Mouse (Mus musculus): ENCODE measurements around the gene Trf.
"Not testable (repeated sequence)": the region's sequence is repeated elsewhere in the genome, so short reads cannot be mapped to it uniquely, and the experiment has no call there.

The Trf gene

DNA sequence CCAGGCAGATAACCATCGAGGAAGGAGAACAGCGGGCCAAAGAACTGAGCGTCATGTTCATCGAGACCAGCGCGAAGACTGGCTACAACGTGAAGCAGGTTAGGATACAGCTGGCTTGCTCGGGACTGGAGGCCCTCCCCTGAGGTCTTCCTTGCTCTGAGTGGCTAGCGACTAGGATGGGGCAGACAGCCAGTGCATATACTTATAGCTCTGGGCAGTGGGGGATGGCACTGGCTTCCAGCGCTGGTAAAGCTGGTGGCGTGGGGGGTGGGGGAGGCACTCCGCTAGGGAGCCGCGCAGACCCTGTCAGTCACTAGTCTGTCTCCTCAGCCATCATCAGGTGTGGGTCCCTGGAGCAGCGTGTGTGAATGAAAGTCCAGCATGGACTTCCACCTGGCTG, 66.4 kb downstream of the Trf start:
- Histone ChIP-seq H3K27me3 (ENCODE audit: insufficient read depth, low read length) (peaks cover 62% of the 10 kb centered on the region), H3K9me3 (ENCODE audit: low read length) (no peaks in the 10 kb centered on the region), H3K36me3 (ENCODE audit: insufficient read depth, low read length) (no peaks in the 10 kb centered on the region), H3K4me1 (replicated peaks; ENCODE audit: low read depth, low read length) (peaks cover 35% of the 10 kb centered on the region), H3K4me3 (replicated peaks; ENCODE audit: low read length) (peak overlapping the region; percentile 29; the same call in 1 of the 2 replicates)
- no peak for TF ChIP-seq POU5F1 (IDR thresholded peaks at IDR 0.05; ENCODE audit: borderline replicate concordance, low read length)
- no peak for TF ChIP-seq CTCF (conservative IDR thresholded peaks at IDR 0.05; ENCODE audit: low read length)
- TF ChIP-seq NANOG (IDR thresholded peaks at IDR 0.05; ENCODE audit: borderline replicate concordance, low read length) = no peak

GRCm38 (mm10) chr9:103155158-103155557, 75.1 kb downstream of the Trf start:
- H3K4me3 ChIP-seq (replicated peaks; ENCODE audit: low read length); H3K36me3 ChIP-seq (ENCODE audit: insufficient read depth, low read length); H3K27me3 ChIP-seq (ENCODE audit: insufficient read depth, low read length); H3K9me3 ChIP-seq (ENCODE audit: low read length): not testable (repeated sequence)
- peaks cover 44% of the 10 kb centered on the region for H3K4me1 ChIP-seq (replicated peaks; ENCODE audit: low read depth, low read length)

GRCm38 (mm10) chr9:103154568-103154967, 75.7 kb downstream of the Trf start:
- H3K4me1 ChIP-seq (replicated peaks; ENCODE audit: low read depth, low read length) = peaks cover 43% of the 10 kb centered on the region
- no peaks in the 10 kb centered on the region for H3K36me3 ChIP-seq (ENCODE audit: insufficient read depth, low read length)
- peaks cover 5% of the 10 kb centered on the region for H3K27me3 ChIP-seq (ENCODE audit: insufficient read depth, low read length)
- H3K9me3 ChIP-seq (ENCODE audit: low read length) = no peaks in the 10 kb centered on the region
- no peak overlapping the region for H3K4me3 ChIP-seq (replicated peaks; ENCODE audit: low read length)
- TF ChIP-seq NANOG (IDR thresholded peaks at IDR 0.05; ENCODE audit: borderline replicate concordance, low read length) (no peak), CTCF (conservative IDR thresholded peaks at IDR 0.05; ENCODE audit: low read length) (no peak), POU5F1 (IDR thresholded peaks at IDR 0.05; ENCODE audit: borderline replicate concordance, low read length) (no peak)
